Mouse (Mus musculus) thymus, postnatal 4 days (tissue): ENCODE data around the gene Hs3st2.

ENCODE experiments used
- DNase-seq: peaks from one replicate; pipeline ENCODE4 v3.0.0; 2021

The Hs3st2 gene

GRCm38 (mm10) chr7:121460626-121461025 lies 69.0 kb downstream of the Hs3st2 start:
- DNase-seq, result no peak

GRCm38 (mm10) chr7:121464441-121464840 lies 72.8 kb downstream of the Hs3st2 start:
- no peak for DNase-seq

GRCm38 (mm10) chr7:121465111-121465510 lies 73.5 kb downstream of the Hs3st2 start:
- DNase-seq, result no peak

- DNase-seq, result no peak
These were observed 74.7 kb downstream of the Hs3st2 start for GRCm38 (mm10) chr7:121466331-121466730.

DNA sequence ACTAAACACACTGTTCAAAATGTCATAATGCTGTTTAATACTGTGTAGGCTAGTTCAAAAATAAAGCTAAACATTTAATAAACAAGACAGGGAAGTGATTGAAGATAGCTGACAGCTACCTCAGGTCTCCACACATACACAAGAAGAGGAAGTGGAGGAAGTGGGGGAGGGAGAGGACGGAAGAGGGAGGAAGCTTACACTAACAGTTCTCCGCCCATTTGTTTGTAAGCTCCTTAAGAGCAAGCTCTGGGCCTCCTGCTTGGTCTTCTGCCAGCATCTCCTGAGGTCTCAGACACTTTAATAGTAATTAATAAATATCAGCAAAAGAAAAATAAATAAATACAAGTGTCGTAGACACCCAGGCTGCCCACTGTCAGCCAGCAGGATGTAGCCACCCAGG lies 77.8 kb downstream of the Hs3st2 start:
- DNase-seq, result no peak

- no peak for DNase-seq
These were observed 86.6 kb downstream of the Hs3st2 start for GRCm38 (mm10) chr7:121478302-121478701.

- no peak for DNase-seq
These were observed 88.4 kb downstream of the Hs3st2 start for GRCm38 (mm10) chr7:121480106-121480505.

DNA sequence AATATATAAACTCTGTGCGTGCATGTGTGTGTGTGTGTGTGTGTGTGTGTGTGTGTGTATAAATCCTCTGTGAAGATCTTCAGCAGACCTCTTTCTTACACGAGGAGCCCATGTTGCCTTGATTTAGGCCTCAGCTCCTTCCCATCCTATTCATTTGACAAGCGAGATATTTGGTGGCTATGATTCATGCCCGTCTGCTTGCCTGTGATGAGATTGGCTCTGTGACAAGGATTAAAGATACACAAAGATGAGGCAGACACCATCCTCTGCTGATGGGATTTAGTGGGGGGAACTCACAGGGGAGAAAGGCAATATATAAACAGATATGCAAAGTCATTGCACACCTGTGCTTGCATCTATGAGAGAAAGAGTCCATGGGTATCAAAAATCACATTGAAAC lies 92.9 kb downstream of the Hs3st2 start:
- no peak for DNase-seq

- no peak for DNase-seq
These were observed 93.6 kb downstream of the Hs3st2 start for GRCm38 (mm10) chr7:121485266-121485665.

- DNase-seq, result no peak
These were observed 95.6 kb downstream of the Hs3st2 start for GRCm38 (mm10) chr7:121487291-121487690.

DNA sequence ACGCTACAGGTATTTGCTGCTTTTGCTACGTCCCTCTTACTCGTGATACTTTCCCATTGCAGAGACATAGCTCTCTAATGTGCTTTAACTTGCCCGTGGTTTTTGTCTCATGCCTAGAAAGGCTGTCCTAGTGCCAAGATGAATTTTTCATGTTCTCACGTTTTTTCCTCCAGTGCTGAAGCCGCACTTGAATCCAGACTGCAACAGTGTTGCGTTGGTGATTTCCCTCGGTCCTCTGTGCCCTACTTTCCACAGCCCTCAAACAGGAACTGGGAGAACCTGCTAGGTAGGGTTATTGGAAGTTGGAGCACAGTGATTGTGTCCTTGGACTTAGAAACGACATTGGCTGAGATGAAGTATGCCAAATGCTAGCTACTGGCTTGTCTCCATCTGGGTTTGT lies 97.7 kb downstream of the Hs3st2 start:
- DNase-seq, result no peak

DNA sequence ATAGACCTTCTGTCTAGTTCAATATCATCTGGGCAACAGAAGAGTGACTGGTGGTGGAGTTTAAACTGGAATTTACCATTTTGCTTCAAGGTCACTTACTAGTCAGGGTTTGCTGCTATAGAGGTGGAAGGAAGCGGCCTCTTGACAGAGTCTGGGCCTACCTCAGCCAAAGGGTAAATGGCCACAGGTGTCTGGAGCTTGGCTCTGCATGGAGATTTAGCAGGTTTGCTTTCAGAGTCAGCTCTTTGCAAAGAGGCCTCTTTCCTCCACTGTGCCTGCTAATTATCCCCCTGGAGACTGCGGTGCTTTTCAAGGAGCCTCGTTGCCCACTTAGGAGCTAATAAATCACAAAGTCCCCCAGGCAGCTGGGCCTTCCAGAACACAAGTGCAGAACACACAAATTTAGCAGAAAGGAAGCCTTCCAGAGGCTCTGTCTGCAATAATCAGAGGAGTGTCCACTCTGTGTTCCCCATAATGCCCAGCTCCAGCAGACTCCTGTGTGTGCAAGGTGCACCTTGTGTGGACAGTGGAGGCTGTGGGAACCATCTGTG lies 99.9 kb downstream of the Hs3st2 start:
- DNase-seq, result no peak

DNA sequence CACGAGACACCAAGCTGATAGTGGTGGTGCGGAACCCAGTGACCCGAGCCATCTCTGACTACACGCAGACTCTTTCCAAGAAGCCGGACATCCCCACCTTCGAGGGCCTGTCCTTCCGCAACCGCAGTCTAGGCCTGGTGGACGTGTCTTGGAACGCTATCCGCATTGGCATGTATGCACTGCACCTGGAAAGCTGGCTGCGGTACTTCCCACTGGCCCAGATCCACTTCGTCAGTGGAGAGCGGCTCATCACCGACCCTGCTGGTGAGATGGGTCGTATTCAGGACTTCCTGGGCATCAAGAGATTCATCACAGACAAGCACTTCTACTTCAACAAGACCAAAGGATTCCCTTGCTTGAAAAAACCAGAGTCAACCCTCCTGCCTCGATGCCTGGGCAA lies 108.9 kb downstream of the Hs3st2 start:
- no peak for DNase-seq

- no peak for DNase-seq
These were observed 110.0 kb downstream of the Hs3st2 start for GRCm38 (mm10) chr7:121501666-121502065.

DNA sequence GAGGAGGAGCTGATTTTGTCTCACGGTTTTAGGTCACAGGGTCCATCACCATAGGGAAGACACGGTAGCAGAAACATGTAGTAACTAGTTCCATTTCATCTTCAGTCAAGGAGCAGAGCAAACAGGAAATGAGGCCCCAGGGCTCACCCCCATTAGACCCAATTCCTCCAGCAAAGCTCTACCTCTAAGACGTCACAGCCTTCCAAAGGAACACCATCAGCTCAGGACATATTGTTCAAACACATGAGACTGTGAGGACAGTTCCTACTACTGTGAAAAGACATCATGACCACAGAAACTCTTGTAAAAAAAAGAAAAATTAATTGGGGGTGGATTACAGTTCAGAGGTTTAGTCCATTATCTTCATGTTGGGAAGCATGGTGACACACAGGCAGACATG lies 125.1 kb downstream of the Hs3st2 start:
- DNase-seq, result no peak

DNA sequence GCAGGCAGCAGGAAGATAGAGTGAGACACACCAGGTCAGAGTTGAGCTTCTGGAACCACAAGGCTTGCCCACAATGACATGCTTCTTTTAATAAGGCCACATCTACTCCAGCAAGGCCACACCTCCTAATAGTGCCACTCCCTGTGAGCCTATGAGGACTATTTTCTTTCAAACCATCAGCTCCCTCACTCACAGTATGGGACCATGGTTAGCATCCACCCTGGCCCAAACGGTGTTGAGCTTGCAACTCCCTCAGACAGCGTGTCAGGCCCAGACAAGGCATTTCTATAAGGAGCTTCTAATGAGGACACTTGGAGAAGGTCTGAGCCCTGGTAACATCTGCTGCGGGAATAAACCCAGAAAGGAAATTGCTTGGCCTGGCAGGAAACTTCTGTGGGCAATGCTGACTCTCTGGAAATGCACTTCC lies 125.5 kb downstream of the Hs3st2 start:
- no peak for DNase-seq

DNA sequence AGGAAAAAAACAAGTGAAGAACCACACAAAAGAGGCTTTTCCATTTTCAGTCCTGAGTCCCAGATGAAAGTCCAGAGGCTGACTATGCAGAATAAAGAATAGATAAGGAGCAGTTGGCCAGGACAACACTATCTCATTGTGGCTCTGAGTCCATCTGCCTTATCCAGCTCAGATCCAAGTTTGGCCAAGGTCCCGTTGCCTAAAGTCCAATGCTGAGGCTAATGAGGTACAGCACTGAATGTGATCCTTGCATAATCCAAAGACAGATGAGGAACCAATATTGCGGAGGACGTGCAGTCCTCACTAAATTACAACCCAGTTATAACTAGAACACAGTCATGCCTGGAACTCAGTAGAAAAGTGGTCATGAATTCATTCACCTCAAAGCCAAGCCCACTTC lies 130.5 kb downstream of the Hs3st2 start:
- no peak for DNase-seq

GRCm38 (mm10) chr7:121529023-121529422 lies 137.4 kb downstream of the Hs3st2 start:
- DNase-seq, result no peak

DNA sequence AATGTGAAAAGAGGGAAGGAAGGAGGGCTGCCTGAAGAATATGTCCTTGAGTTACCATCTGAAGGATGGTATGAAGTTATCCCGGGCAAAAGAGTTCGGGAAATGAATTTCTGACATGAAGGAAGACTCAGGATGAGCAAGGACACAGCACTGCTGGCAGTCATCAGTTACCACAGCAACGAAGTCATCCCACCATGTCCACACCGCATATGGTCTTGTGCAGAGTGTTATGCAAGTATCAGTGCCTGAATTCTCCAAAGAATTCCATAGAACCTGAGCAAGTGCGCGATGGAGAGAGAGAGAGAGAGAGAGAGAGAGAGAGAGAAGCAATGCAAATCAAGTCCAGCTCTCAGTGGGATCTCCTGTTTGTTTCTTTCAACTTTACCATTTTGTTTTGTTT lies 142.0 kb downstream of the Hs3st2 start:
- no peak for DNase-seq

DNA sequence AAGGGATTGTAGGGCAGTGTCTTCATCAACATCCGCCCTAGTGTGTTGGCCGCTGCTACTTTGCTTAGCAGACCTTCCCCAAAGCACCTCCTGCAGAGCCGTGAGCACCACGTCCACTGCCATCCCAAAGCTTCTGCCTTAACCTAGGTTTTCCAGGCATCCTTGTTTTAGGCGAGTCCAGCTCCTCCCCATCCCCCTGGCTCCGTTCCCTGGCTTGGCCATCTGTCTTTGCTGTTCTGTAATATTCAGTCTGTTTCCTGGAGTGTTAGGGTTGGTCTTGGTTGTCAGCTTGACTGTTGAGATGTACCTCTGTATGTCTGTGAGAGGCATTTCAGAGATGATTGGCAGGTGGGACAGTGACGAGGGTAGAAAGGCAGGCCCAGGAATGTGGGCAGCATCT lies 142.7 kb downstream of the Hs3st2 start:
- DNase-seq, result no peak

DNA sequence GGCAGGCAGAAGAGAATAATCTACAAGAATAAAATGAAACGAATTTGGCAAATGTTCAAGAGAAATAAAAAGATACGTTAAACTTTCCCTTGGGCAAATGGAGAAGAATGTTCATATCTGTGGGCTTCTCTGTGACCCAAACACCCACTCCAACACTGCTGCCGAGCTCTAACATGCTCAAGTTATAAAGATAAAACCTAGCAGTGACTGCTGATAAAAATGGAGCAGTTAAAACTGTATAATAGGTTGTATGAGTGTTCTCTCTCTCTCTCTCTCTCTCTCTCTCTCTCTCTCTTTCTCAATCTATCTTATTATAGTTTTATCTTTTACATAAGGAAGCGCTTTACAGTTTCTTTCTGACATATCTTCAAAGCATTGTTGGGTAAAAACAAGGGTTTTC lies 144.3 kb downstream of the Hs3st2 start:
- no peak for DNase-seq

GRCm38 (mm10) chr7:121539405-121540275 lies 148.0 kb downstream of the Hs3st2 start:
- peak; percentile 27 for DNase-seq

DNA sequence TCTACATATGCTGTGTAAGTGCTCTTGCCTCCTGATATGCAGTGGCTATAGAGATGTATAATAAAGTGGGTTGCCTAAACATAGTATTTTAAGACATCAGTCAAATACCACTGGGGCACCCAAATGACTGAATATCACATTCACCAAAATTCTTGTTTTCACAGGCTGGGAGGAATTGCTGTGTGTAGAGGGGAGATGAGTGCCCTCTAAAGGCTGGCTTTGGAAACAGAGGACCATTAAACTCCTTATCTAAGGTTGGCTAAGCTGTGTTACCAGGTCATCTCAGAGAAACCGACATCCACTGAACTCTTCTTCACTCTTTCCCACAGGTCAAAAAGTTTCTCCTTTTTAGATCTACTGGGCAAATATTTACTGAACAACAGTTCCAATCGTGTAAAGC lies 150.8 kb downstream of the Hs3st2 start:
- DNase-seq, result no peak

- DNase-seq, result no peak
These were observed 157.8 kb downstream of the Hs3st2 start for GRCm38 (mm10) chr7:121549329-121550022.
